Mouse (Mus musculus) megakaryocyte, embryonic 14.5 days (primary cell): ENCODE measurements at regions not wholly inside any gene's neighbourhood (a gene's known extent, or its start where the extent isn't known, plus 50 kb on each side); places are given as distances from the start of the nearest gene placed in this dataset.

Source experiments
- FLI1 ChIP-seq: IDR thresholded peaks from 2 replicates; pipeline ENCODE4 v1.6.1; 2012; ENCODE audit warnings: low read length, inconsistent platforms, mixed read lengths
- GATA1 ChIP-seq: IDR thresholded peaks from 3 replicates; pipeline ENCODE4 v1.6.1; 2012; ENCODE audit warnings: mixed read lengths, low read length, inconsistent platforms, borderline replicate concordance

DNA sequence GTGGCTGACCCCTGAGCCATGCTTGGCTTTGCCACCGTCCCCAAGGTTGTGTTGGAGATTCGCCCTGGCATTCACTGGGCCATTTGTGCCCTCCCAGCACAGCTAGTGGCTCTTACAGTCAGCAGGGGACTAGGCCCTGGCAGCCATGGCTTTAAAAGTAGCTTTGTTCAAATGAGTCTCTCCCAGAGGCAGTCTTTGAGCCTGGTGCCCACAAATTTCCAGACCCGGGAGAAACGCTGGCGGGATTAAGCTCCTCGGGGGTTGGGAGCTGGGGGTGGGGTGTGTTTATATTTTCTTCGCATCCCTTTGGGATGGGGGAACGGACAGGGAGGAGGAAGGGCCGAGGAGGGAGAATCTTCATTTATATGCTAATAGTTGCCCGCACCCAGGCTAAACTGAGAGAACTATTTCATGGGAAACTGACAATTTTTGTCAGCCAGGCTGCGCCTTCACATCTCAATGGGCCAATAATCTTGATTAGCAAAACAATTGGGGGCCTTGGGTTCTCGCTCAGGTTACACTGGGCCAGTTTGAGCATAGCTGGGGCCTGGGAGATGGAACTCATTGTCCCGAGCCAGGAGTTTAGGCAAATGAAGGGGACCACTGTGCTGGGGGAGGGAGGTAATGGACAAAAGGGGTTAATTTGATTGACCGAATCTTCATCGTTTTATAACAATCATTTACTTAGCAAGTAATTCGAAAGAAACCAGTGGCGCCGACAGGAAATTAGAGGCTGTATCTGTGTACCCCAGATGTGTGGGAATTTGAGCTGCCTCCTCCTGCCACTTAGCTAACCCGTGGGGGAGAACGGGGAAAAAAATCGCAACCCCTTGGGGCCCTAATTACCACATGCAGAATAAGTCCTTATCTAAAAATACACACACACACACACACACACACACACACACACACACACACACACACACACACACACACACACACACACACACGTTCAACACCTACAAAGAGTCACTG lies 227.7 kb upstream of the Sall1 start:
- TF ChIP-seq GATA1 (no peak), FLI1 (no peak)
